Mouse (Mus musculus) cerebellum, adult 2 months (tissue): ENCODE measurements around the gene Rab11fip2. TPM values are rescaled to one million over a fixed set of nuclear protein-coding genes. Genes with fewer than 3 reads are reported as not detected.

Experiments
- DNase-seq, 2 experiments: peaks; one replicate each; pipeline ENCODE4 v3.0.0; 2021
- H3K27ac ChIP-seq: fragments of 200-500 bp; 2 replicates; pipeline ENCODE4 v1.5.1; 2012; ENCODE audit warnings: low read length, control low read depth, inconsistent platforms; ENCODE audit not compliant: insufficient read depth
- H3K27me3 ChIP-seq: fragments of 200-500 bp; 2 replicates; pipeline ENCODE4 v1.6.1; 2012; ENCODE audit warnings: inconsistent platforms, mild to moderate bottlenecking, low read length, moderate library complexity; ENCODE audit not compliant: control insufficient read depth, insufficient read depth
- H3K4me1 ChIP-seq: fragments of 200-500 bp; 2 replicates; pipeline ENCODE4 v1.6.1; 2011; ENCODE audit warnings: low read length; ENCODE audit not compliant: control insufficient read depth, insufficient read depth
- H3K4me3 ChIP-seq: fragments of 200-500 bp; replicated peaks from 2 replicates; pipeline ENCODE3; 2011; ENCODE audit warnings: mild to moderate bottlenecking, low read depth, low read length, control low read depth; ENCODE audit not compliant: insufficient read depth
- CTCF ChIP-seq: fragments of 200-500 bp; IDR thresholded peaks from 2 replicates; pipeline ENCODE4 v1.5.1; 2011; ENCODE audit warnings: low read depth, mild to moderate bottlenecking, control low read depth, low read length, moderate library complexity, borderline replicate concordance; ENCODE audit not compliant: insufficient read depth
- POLR2A ChIP-seq: fragments of 200-500 bp; IDR thresholded peaks from 2 replicates; pipeline ENCODE4 v1.6.1; 2011; ENCODE audit warnings: low read length, control low read depth, borderline replicate concordance; ENCODE audit not compliant: insufficient read depth
- WGBS: fragments of 180-500 bp; shearing (Covaris S2); methylation state at CpG from one replicate; pipeline ENCODE4 v1.1.7; 2018; 5-methylcytosine and 5-hydroxymethylcytosine counted together
- polyA plus RNA-seq: library from polyadenylated mRNA; depleted of rRNA; stranded (reverse); fragments of >200 nt; gene quantifications from 2 replicates; pipeline ENCODE4 v1.2.3, GENCODE M21; 2012

Gene Rab11fip2
- polyA plus RNA-seq, 1 experiment, result 19.9 TPM

GRCm38 (mm10) chr19:59926125-59926524 is 17.3 kb downstream of the Rab11fip2 start:
- Histone ChIP-seq H3K4me3 (no peak overlapping the region), H3K27ac (no peak overlapping the region), H3K27me3 (no peaks in the 10 kb centered on the region), H3K4me1 (no peaks in the 10 kb centered on the region)
- 92% methylated on average over 1 of the region's 1 CpGs for WGBS
- TF ChIP-seq POLR2A, result no peak
- TF ChIP-seq CTCF, result no peak
- no peak for DNase-seq

- no peak for TF ChIP-seq CTCF
- no peak for TF ChIP-seq POLR2A
These were observed 22.6 kb downstream of the Rab11fip2 start for GRCm38 (mm10) chr19:59920846-59921245.

GRCm38 (mm10) chr19:59917901-59918613 is 25.4 kb downstream of the Rab11fip2 start:
- H3K4me1 ChIP-seq, result no peaks in the 10 kb centered on the region
- TF ChIP-seq POLR2A (no peak), CTCF (no peak)
- no peak overlapping the region for H3K27ac ChIP-seq
- no peak for DNase-seq
- H3K27me3 ChIP-seq, result no peaks in the 10 kb centered on the region
- WGBS, result 63% methylated on average over 2 of the region's 2 CpGs
- H3K4me3 ChIP-seq, result no peak overlapping the region

More at GRCm38 (mm10) chr19:59920846-59921245, 22.6 kb downstream of the Rab11fip2 start:
- WGBS, result 89% methylated on average over 3 of the region's 3 CpGs
- Histone ChIP-seq H3K27ac (no peak overlapping the region), H3K27me3 (no peaks in the 10 kb centered on the region), H3K4me1 (no peaks in the 10 kb centered on the region), H3K4me3 (no peak overlapping the region)
- DNase-seq, result no peak

- no peaks in the 10 kb centered on the region for H3K4me1 ChIP-seq
- WGBS, result 72% methylated on average over 4 of the region's 4 CpGs
- no peak for DNase-seq
These were observed 31.9 kb downstream of the Rab11fip2 start for GRCm38 (mm10) chr19:59911554-59911953.

GRCm38 (mm10) chr19:59905296-59906081 is 38.0 kb downstream of the Rab11fip2 start:
- WGBS, result 8% methylated on average over 1 of the region's 1 CpGs
- Histone ChIP-seq H3K4me1 (no peaks in the 10 kb centered on the region), H3K27ac (no peak overlapping the region), H3K4me3 (no peak overlapping the region), H3K27me3 (no peaks in the 10 kb centered on the region)
- no peak for TF ChIP-seq CTCF
- no peak for TF ChIP-seq POLR2A
- peak in 1 of 2 experiments; percentile 5 for DNase-seq

More at GRCm38 (mm10) chr19:59911554-59911953, 31.9 kb downstream of the Rab11fip2 start:
- Histone ChIP-seq H3K27ac (no peak overlapping the region), H3K4me3 (no peak overlapping the region), H3K27me3 (no peaks in the 10 kb centered on the region)
- TF ChIP-seq POLR2A (no peak), CTCF (no peak)

GRCm38 (mm10) chr19:59899965-59900364 is 43.5 kb downstream of the Rab11fip2 start:
- DNase-seq, result no peak
- H3K4me1 ChIP-seq, result no peaks in the 10 kb centered on the region
- no peaks in the 10 kb centered on the region for H3K27me3 ChIP-seq
- no peak overlapping the region for H3K4me3 ChIP-seq
- over 99% methylated on average over 4 of the region's 4 CpGs for WGBS
- no peak for TF ChIP-seq CTCF
- TF ChIP-seq POLR2A, result no peak
- no peak overlapping the region for H3K27ac ChIP-seq

GRCm38 (mm10) chr19:59898301-59898700 is 45.2 kb downstream of the Rab11fip2 start:
- H3K4me1 ChIP-seq, result no peaks in the 10 kb centered on the region
- DNase-seq, result no peak
- 94% methylated on average over 4 of the region's 4 CpGs for WGBS

GRCm38 (mm10) chr19:59889383-59889782 is 54.1 kb downstream of the Rab11fip2 start:
- Histone ChIP-seq H3K27me3 (no peaks in the 10 kb centered on the region), H3K27ac (no peak overlapping the region), H3K4me3 (no peak overlapping the region), H3K4me1 (no peaks in the 10 kb centered on the region)
- 84% methylated on average over 4 of the region's 4 CpGs for WGBS
- TF ChIP-seq CTCF (no peak), POLR2A (no peak)
- no peak for DNase-seq

More at GRCm38 (mm10) chr19:59898301-59898700, 45.2 kb downstream of the Rab11fip2 start:
- Histone ChIP-seq H3K27me3 (no peaks in the 10 kb centered on the region), H3K27ac (no peak overlapping the region), H3K4me3 (no peak overlapping the region)
- TF ChIP-seq CTCF (no peak), POLR2A (no peak)
